Mouse (Mus musculus): ENCODE data around the gene Htatip2. TPM values are rescaled to one million over a fixed set of nuclear protein-coding genes. Genes with fewer than 3 reads are reported as not detected.

The Htatip2 gene
- polyA plus RNA-seq (2015; fragmentation: Illumina TruSeq; extraction: RNeasy Lipid Tissue Mini Kit (QIAGEN cat#74804); ENCODE audit: insufficient read depth, low replicate concordance) = 23.0 TPM

GRCm38 (mm10) chr7:49758934-49759571 is at the start of gene Htatip2:
Gene Htatip2, plus strand, starts transcription at chr7:49759115.

DNA sequence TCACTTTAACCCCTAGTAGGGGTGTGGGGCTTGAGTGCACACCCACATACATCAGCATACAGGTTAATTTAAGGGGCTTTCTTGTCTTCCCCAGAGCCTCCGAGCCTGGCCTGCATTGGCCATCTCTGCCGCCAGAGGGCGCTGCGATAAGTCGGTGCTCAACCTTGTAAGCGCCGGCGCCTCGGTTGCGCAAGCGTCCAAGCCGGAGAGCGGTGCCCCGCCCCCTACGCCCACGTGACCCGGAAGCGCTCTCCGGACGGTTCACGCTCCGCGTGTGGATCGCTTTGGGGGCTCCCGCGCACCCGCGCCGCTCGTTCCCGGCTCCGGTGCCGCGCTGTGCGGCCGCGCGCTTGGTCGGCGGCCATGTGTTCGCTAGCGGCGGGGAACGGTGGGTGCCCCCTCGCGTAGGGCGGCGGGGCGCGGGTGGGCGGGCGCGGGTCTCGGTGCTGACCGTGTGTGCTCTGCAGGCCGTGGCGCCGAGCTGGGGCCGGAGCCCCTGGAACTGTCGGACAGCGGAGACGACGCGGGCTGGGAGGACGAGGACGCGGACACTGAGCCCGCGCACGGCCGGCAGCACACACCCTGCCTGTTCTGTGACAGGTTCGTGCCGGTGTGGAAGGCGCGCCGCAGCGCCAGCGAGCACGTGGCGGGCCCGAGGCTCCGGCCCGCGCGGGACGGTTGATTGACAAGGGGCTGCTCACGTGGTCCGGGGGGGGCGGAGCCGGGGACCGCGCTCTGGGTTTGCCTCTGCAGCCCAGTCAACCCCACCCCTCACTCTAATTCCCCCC is 19.4 kb downstream of the Htatip2 start, which contains the start of gene Prmt3:
Prmt3 (plus strand) TSS at position 233 of the 788 bp plus-strand sequence.

Other genes with a start within 250 kb of the Htatip2 start
- not detected for gene Dbx1, start 122.3 kb upstream of the Htatip2 start, polyA plus RNA-seq (2015; fragmentation: Illumina TruSeq; extraction: RNeasy Lipid Tissue Mini Kit (QIAGEN cat#74804); ENCODE audit: insufficient read depth, low replicate concordance)
- 38.1 TPM for gene Prmt3, start 19.2 kb downstream of the Htatip2 start, polyA plus RNA-seq (2015; fragmentation: Illumina TruSeq; extraction: RNeasy Lipid Tissue Mini Kit (QIAGEN cat#74804); ENCODE audit: insufficient read depth, low replicate concordance)
- not detected for gene Slc6a5, start 151.0 kb downstream of the Htatip2 start, polyA plus RNA-seq (2015; fragmentation: Illumina TruSeq; extraction: RNeasy Lipid Tissue Mini Kit (QIAGEN cat#74804); ENCODE audit: insufficient read depth, low replicate concordance)
- gene Nell1, start 215.7 kb downstream of the Htatip2 start, polyA plus RNA-seq (2015; fragmentation: Illumina TruSeq; extraction: RNeasy Lipid Tissue Mini Kit (QIAGEN cat#74804); ENCODE audit: insufficient read depth, low replicate concordance) = not detected

All from spleen, adult 10 weeks (tissue).